Mouse (Mus musculus) olfactory bulb, adult 2 months (tissue): Measurements from ENCODE around the gene Rpl31.

Experiments used
- CTCF ChIP-seq: fragments of 200-500 bp; IDR thresholded peaks from 2 replicates; pipeline ENCODE4 v1.5.1; 2012; ENCODE audit warnings: low read depth, mild to moderate bottlenecking, low read length, moderate library complexity; ENCODE audit not compliant: insufficient read depth
- POLR2A ChIP-seq: fragments of 200-500 bp; IDR thresholded peaks from 2 replicates; pipeline ENCODE4 v1.6.1; 2012; ENCODE audit warnings: mild to moderate bottlenecking, low read depth, low read length, moderate library complexity; ENCODE audit not compliant: insufficient read depth

GRCm38 (mm10) chr1:39386456-39386855 is 18.8 kb downstream of the Rpl31 start:
- no peak for TF ChIP-seq CTCF
- TF ChIP-seq POLR2A: no peak
